Mouse (Mus musculus) T-helper 17 cell (primary cell): Measurements from ENCODE around the gene Neurl4.

Experiments
- in situ Hi-C, 2 experiments: fragments of 300-600 bp; cut with MboI, MseI; formaldehyde crosslinking; loops; 1 replicate in 1 of 2; 2 replicates in 1 of 2; pipeline ENCODE4 v1.15.1; 2025; ENCODE audit warnings: high pct_unique_total_duplicates in 2 of 2

Neurl4 gene

GRCm38 (mm10) chr11:69912716-69913530, 12.1 kb downstream of the Neurl4 start:
- in situ Hi-C loops, result loop anchor here (10.0 kb wide), 2 partner anchors 752 to 1062 kb away; partner anchors contain the start of genes Rpain (in 1 of the 2) and Spag7 (in 1 of the 2)

GRCm38 (mm10) chr11:69913554-69914371, 12.9 kb downstream of the Neurl4 start, which contains the start of gene Gps2:
TSS of gene Gps2 (plus strand) at chr11:69913888.
- in situ Hi-C loops, result loop anchor here (10.0 kb wide), 2 partner anchors 751 to 1061 kb away; partner anchors contain the start of genes Rpain (in 1 of the 2) and Spag7 (in 1 of the 2)

- in situ Hi-C loops, result loop anchor here (10.0 kb wide), 2 partner anchors 750 to 1060 kb away; partner anchors contain the start of genes Rpain (in 1 of the 2) and Spag7 (in 1 of the 2)
Observed at GRCm38 (mm10) chr11:69914372-69914764, 13.5 kb downstream of the Neurl4 start.

- in situ Hi-C loops, result loop anchor here (10.0 kb wide), 2 partner anchors 750 to 1060 kb away; partner anchors contain the start of genes Rpain (in 1 of the 2) and Spag7 (in 1 of the 2)
Observed at GRCm38 (mm10) chr11:69914917-69915430, 14.1 kb downstream of the Neurl4 start.

- in situ Hi-C loops, result loop anchor here (10.0 kb wide), 2 partner anchors 749 to 1059 kb away; partner anchors contain the start of genes Rpain (in 1 of the 2) and Spag7 (in 1 of the 2)
Observed at GRCm38 (mm10) chr11:69915667-69916627, 15.1 kb downstream of the Neurl4 start.

- in situ Hi-C loops, result loop anchor here (10.0 kb wide), 2 partner anchors 748 to 1058 kb away; partner anchors contain the start of genes Rpain (in 1 of the 2) and Spag7 (in 1 of the 2)
Observed at GRCm38 (mm10) chr11:69916652-69917378, 15.9 kb downstream of the Neurl4 start.

- in situ Hi-C loops, result loop anchor here (10.0 kb wide), 2 partner anchors 747 to 1057 kb away; partner anchors contain the start of genes Rpain (in 1 of the 2) and Spag7 (in 1 of the 2)
Observed at GRCm38 (mm10) chr11:69917379-69917948, 16.6 kb downstream of the Neurl4 start.

- in situ Hi-C loops, result loop anchor here (10.0 kb wide), 2 partner anchors 747 to 1057 kb away; partner anchors contain the start of genes Rpain (in 1 of the 2) and Spag7 (in 1 of the 2)
Observed at GRCm38 (mm10) chr11:69918118-69918517, 17.2 kb downstream of the Neurl4 start.

GRCm38 (mm10) chr11:69919053-69919452, 18.2 kb downstream of the Neurl4 start:
- in situ Hi-C loops, result loop anchor here (10.0 kb wide), 2 partner anchors 746 to 1056 kb away; partner anchors contain the start of genes Rpain (in 1 of the 2) and Spag7 (in 1 of the 2)

GRCm38 (mm10) chr11:69919661-69920265, 18.9 kb downstream of the Neurl4 start:
- in situ Hi-C loops, result loop anchor here (10.0 kb wide), 2 partner anchors 745 to 1055 kb away; partner anchors contain the start of genes Rpain (in 1 of the 2) and Spag7 (in 1 of the 2)

GRCm38 (mm10) chr11:69920266-69921031, 19.6 kb downstream of the Neurl4 start:
- in situ Hi-C loops, result no loop called here

- in situ Hi-C loops, result no loop called here
Observed at GRCm38 (mm10) chr11:69921114-69922011, 20.5 kb downstream of the Neurl4 start, which contains the start of gene Eif5a. TSS of gene Eif5a (minus strand) at chr11:69921958.

- in situ Hi-C loops, result no loop called here
Observed at GRCm38 (mm10) chr11:69922012-69922756, 21.3 kb downstream of the Neurl4 start.

GRCm38 (mm10) chr11:69922796-69923195, 21.9 kb downstream of the Neurl4 start:
- in situ Hi-C loops, result no loop called here

GRCm38 (mm10) chr11:69927501-69927900, 26.6 kb downstream of the Neurl4 start:
- in situ Hi-C loops, result no loop called here

- in situ Hi-C loops, result no loop called here
Observed at GRCm38 (mm10) chr11:69929712-69930111, 28.8 kb downstream of the Neurl4 start.
